Mouse (Mus musculus) thymus, adult 18-20 months (tissue): ENCODE results near the gene Tigar.
A peak's percentile ranks its signal among the peaks of the same experiment; 100 is the strongest.

ENCODE experiments used
- DNase-seq, 2 experiments: peaks; one replicate each; pipeline ENCODE4 v3.0.0; 2022; ENCODE audit warnings: mixed read lengths in 2 of 2

The Tigar gene

GRCm38 (mm10) chr6:127109402-127109930 is at the start of gene Tigar:
TSS of gene Tigar (minus strand) at chr6:127109557.
- peak; percentile 87 to 92 for DNase-seq

GRCm38 (mm10) chr6:127157321-127157720 is 48.0 kb upstream of the Tigar start:
- no peak for DNase-seq

GRCm38 (mm10) chr6:127155468-127155867 is 46.1 kb upstream of the Tigar start:
- no peak for DNase-seq

- DNase-seq = peak; percentile 34 to 65
Observed at GRCm38 (mm10) chr6:127154708-127155268, 45.4 kb upstream of the Tigar start.

GRCm38 (mm10) chr6:127153972-127154707 is 44.8 kb upstream of the Tigar start:
- DNase-seq = no peak

- DNase-seq = no peak
Observed at GRCm38 (mm10) chr6:127153296-127153800, 44.0 kb upstream of the Tigar start.

- peak; percentile 45 to 70 for DNase-seq
Observed at GRCm38 (mm10) chr6:127152106-127152951, 43.0 kb upstream of the Tigar start, which contains the start of gene Ccnd2. TSS of gene Ccnd2 (minus strand) at chr6:127152193.

GRCm38 (mm10) chr6:127151565-127152105 is 42.3 kb upstream of the Tigar start:
- peak; percentile 37 to 45 for DNase-seq

- peak; percentile 23 to 51 for DNase-seq
Observed at GRCm38 (mm10) chr6:127150663-127151564, 41.6 kb upstream of the Tigar start.

GRCm38 (mm10) chr6:127149944-127150662 is 40.7 kb upstream of the Tigar start:
- DNase-seq = no peak

- peak in 1 of 2 experiments; percentile 40 for DNase-seq
Observed at GRCm38 (mm10) chr6:127149303-127149943, 40.1 kb upstream of the Tigar start.

- DNase-seq = no peak
Observed at GRCm38 (mm10) chr6:127148526-127149302, 39.4 kb upstream of the Tigar start.

- peak; percentile 57 to 70 for DNase-seq
Observed at GRCm38 (mm10) chr6:127147665-127148064, 38.3 kb upstream of the Tigar start.

- DNase-seq = no peak
Observed at GRCm38 (mm10) chr6:127146322-127146947, 37.1 kb upstream of the Tigar start.

GRCm38 (mm10) chr6:127145464-127146190 is 36.3 kb upstream of the Tigar start:
- no peak for DNase-seq

GRCm38 (mm10) chr6:127143576-127144288 is 34.4 kb upstream of the Tigar start:
- DNase-seq = no peak

GRCm38 (mm10) chr6:127143124-127143520 is 33.8 kb upstream of the Tigar start:
- no peak for DNase-seq
